Mouse (Mus musculus) G1E (cell line): ENCODE measurements around the gene B9d2. TPM values are rescaled to one million over a fixed set of nuclear protein-coding genes. Genes with fewer than 3 reads are reported as not detected.

Experiments used
- ATAC-seq: 2 replicates; pipeline ENCODE4 v1.8.0; 2016; ENCODE audit warnings: mild to moderate bottlenecking; ENCODE audit not compliant: insufficient number of reproducible peaks, poor library complexity, low FRiP score, severe bottlenecking; ENCODE audit errors: extremely low read depth
- DNase-seq: peaks from one replicate; pipeline ENCODE4 v3.0.0; 2012; ENCODE audit warnings: low spot score
- H3K27me3 ChIP-seq: 2 replicates; pipeline ENCODE4 v1.6.1; 2012; ENCODE audit warnings: mild to moderate bottlenecking, low read length, inconsistent platforms; ENCODE audit not compliant: insufficient read depth
- H3K36me3 ChIP-seq: replicated peaks from 2 replicates; pipeline ENCODE3; 2012; ENCODE audit warnings: mild to moderate bottlenecking, inconsistent platforms
- H3K4me1 ChIP-seq: 2 replicates; pipeline ENCODE4 v1.6.1; 2012; ENCODE audit warnings: low read depth, low read length, inconsistent platforms, mixed read lengths; ENCODE audit not compliant: insufficient read depth
- H3K4me3 ChIP-seq: 2 replicates; pipeline ENCODE4 v1.5.1; 2012; ENCODE audit warnings: low read depth, mild to moderate bottlenecking, inconsistent platforms, low read length, moderate library complexity, mixed read lengths
- H3K9me3 ChIP-seq: replicated peaks from 2 replicates; pipeline ENCODE4 v1.6.1; 2012; ENCODE audit warnings: inconsistent platforms
- CTCF ChIP-seq: IDR thresholded peaks from 2 replicates; pipeline ENCODE4 v1.5.1; 2012; ENCODE audit warnings: low read depth, low read length, inconsistent platforms, mixed read lengths
- GATA1 ChIP-seq: IDR thresholded peaks from 2 replicates; pipeline ENCODE4 v1.6.1; 2012; ENCODE audit warnings: borderline replicate concordance, low read length, inconsistent platforms, mixed read lengths
- GATA2 ChIP-seq: IDR thresholded peaks from 2 replicates; pipeline ENCODE4 v1.6.1; 2012; ENCODE audit warnings: low read depth, low read length, inconsistent platforms, borderline replicate concordance
- POLR2AphosphoS5 ChIP-seq: IDR thresholded peaks from 2 replicates; pipeline ENCODE4 v1.6.1; 2012; ENCODE audit warnings: low read depth, low read length, inconsistent platforms; ENCODE audit not compliant: insufficient replicate concordance
- TAL1 ChIP-seq: conservative IDR thresholded peaks from 2 replicates; pipeline ENCODE4 v1.6.1; 2012; ENCODE audit warnings: low read depth, low read length, inconsistent platforms, mixed read lengths
- polyA plus RNA-seq: library from polyadenylated mRNA; stranded (reverse); fragments of >175 nt; gene quantifications from 2 replicates; pipeline ENCODE4 v1.2.3, GENCODE M21; 2012
- total RNA-seq, 2 experiments: library from RNA; stranded (forward) in 1 of 2; stranded (reverse) in 1 of 2; fragments of 200-1000 nt in 1 of 2; fragments of >200 nt in 1 of 2; fragmentation: Nextera tagmentation in 1 of 2; gene quantifications; 2 replicates each; pipeline ENCODE4 v1.2.3; 2014 to 2017

The B9d2 gene
- total RNA-seq (2014; fragmentation: Nextera tagmentation) (21.1 and 26.3 TPM in 2 replicates), total RNA-seq (2017) (49.8 and 65.1 TPM in 2 replicates), polyA plus RNA-seq (119 and 131 TPM in 2 replicates)

GRCm38 (mm10) chr7:25680514-25681258, at the start of gene B9d2:
TSS of gene B9d2 (plus strand) at chr7:25680780.
- Histone ChIP-seq H3K27me3 (no peaks in the 10 kb centered on the region), H3K36me3 (peaks cover 36% of the 10 kb centered on the region), H3K9me3 (no peaks in the 10 kb centered on the region), H3K4me1 (peaks cover 73% of the 10 kb centered on the region), H3K4me3 (peak within 1 kb of the TSS; percentile 77)
- DNase-seq (peak; percentile 85), ATAC-seq (peak; percentile 62)
- peak; percentile 83 for TF ChIP-seq TAL1
- TF ChIP-seq POLR2AphosphoS5: no peak
- no peak for TF ChIP-seq CTCF
- TF ChIP-seq GATA2: no peak
- no peak for TF ChIP-seq GATA1

- Histone ChIP-seq H3K27me3 (peaks cover 2% of the 10 kb centered on the region; the same call in 1 of the 2 replicates), H3K4me3 (no peak overlapping the region), H3K4me1 (peaks cover 12% of the 10 kb centered on the region), H3K9me3 (no peaks in the 10 kb centered on the region), H3K36me3 (peaks cover 77% of the 10 kb centered on the region)
- DNase-seq: no peak
- no peak for ATAC-seq
- TF ChIP-seq CTCF: no peak
- TF ChIP-seq TAL1: no peak
- TF ChIP-seq POLR2AphosphoS5: no peak
- TF ChIP-seq GATA2: no peak
- no peak for TF ChIP-seq GATA1
Measured at GRCm38 (mm10) chr7:25632679-25633078, 47.9 kb upstream of the B9d2 start.

GRCm38 (mm10) chr7:25636373-25636772, 44.2 kb upstream of the B9d2 start:
- Histone ChIP-seq H3K27me3 (peaks cover 2% of the 10 kb centered on the region; the same call in 1 of the 2 replicates), H3K4me1 (no peaks in the 10 kb centered on the region; the same call in 1 of the 2 replicates), H3K36me3 (peaks cover 74% of the 10 kb centered on the region), H3K4me3 (no peak overlapping the region), H3K9me3 (no peaks in the 10 kb centered on the region)
- ATAC-seq (no peak), DNase-seq (no peak)
- no peak for TF ChIP-seq GATA1
- TF ChIP-seq POLR2AphosphoS5: no peak
- TF ChIP-seq TAL1: no peak
- TF ChIP-seq CTCF: no peak
- TF ChIP-seq GATA2: no peak

GRCm38 (mm10) chr7:25637099-25637498, 43.5 kb upstream of the B9d2 start:
- Histone ChIP-seq H3K27me3 (peaks cover 2% of the 10 kb centered on the region; the same call in 1 of the 2 replicates), H3K4me1 (no peaks in the 10 kb centered on the region; the same call in 1 of the 2 replicates), H3K36me3 (peaks cover 71% of the 10 kb centered on the region)

GRCm38 (mm10) chr7:25639754-25640153, 40.8 kb upstream of the B9d2 start:
- peaks cover 13% of the 10 kb centered on the region for H3K4me1 ChIP-seq
- peaks cover 2% of the 10 kb centered on the region; the same call in 1 of the 2 replicates for H3K27me3 ChIP-seq
- H3K36me3 ChIP-seq: peaks cover 63% of the 10 kb centered on the region
- DNase-seq (no peak), ATAC-seq (no peak)
- no peak overlapping the region for H3K4me3 ChIP-seq
- H3K9me3 ChIP-seq: peaks cover 8% of the 10 kb centered on the region
- TF ChIP-seq GATA2 (no peak), CTCF (no peak)

More at GRCm38 (mm10) chr7:25637099-25637498, 43.5 kb upstream of the B9d2 start:
- ATAC-seq: no peak
- no peak overlapping the region for H3K4me3 ChIP-seq
- no peak for TF ChIP-seq CTCF
- no peak for TF ChIP-seq GATA1
- TF ChIP-seq GATA2: no peak
- TF ChIP-seq TAL1: no peak
- TF ChIP-seq POLR2AphosphoS5: no peak
- no peaks in the 10 kb centered on the region for H3K9me3 ChIP-seq
- no peak for DNase-seq

- H3K36me3 ChIP-seq: peaks cover 46% of the 10 kb centered on the region
- peaks cover 8% of the 10 kb centered on the region for H3K9me3 ChIP-seq
- DNase-seq (no peak), ATAC-seq (no peak)
- no peaks in the 10 kb centered on the region for H3K27me3 ChIP-seq
- H3K4me3 ChIP-seq: no peak overlapping the region
- H3K4me1 ChIP-seq: peaks cover 17% of the 10 kb centered on the region
- TF ChIP-seq GATA2 (no peak), TAL1 (no peak), POLR2AphosphoS5 (no peak), GATA1 (no peak), CTCF (no peak)
Measured at GRCm38 (mm10) chr7:25644136-25644535, 36.4 kb upstream of the B9d2 start.
